Mouse (Mus musculus) forebrain, embryonic 14.5 days (tissue): ENCODE results near the gene Hbs1l. TPM values are rescaled to one million over a fixed set of nuclear protein-coding genes. Genes with fewer than 3 reads are reported as not detected.
"Not testable (repeated sequence)": the region's sequence is repeated elsewhere in the genome, so short reads cannot be mapped to it uniquely, and the experiment has no call there.

Experiments
- ATAC-seq: fragments of 200-750 bp; cut with Nextera tagmentation; 2 replicates; pipeline ENCODE4 v1.8.0; 2017; ENCODE audit warnings: mild to moderate bottlenecking, moderate library complexity
- DNase-seq: peaks from one replicate; pipeline ENCODE4 v3.0.0-alpha.2; 2015; ENCODE audit warnings: low spot score
- H3K27ac ChIP-seq: fragments of 300-500 bp; sonication (generic); 2 replicates; pipeline ENCODE4 v1.5.1; 2014; ENCODE audit warnings: low read depth, mild to moderate bottlenecking, control low read depth, low read length, moderate library complexity
- H3K27me3 ChIP-seq: fragments of 300-500 bp; sonication (generic); replicated peaks from 2 replicates; pipeline ENCODE4 v1.6.1; 2014; ENCODE audit warnings: low read length, control low read depth, mixed read lengths; ENCODE audit not compliant: control insufficient read depth, insufficient read depth
- H3K36me3 ChIP-seq: fragments of 300-500 bp; sonication (generic); 2 replicates; pipeline ENCODE4 v1.6.1; 2014; ENCODE audit warnings: low read length, control low read depth; ENCODE audit not compliant: control insufficient read depth, insufficient read depth
- H3K4me1 ChIP-seq: fragments of 300-500 bp; sonication (generic); 2 replicates; pipeline ENCODE4 v1.6.1; 2014; ENCODE audit warnings: antibody characterized with exemption, low read length, control low read depth; ENCODE audit not compliant: control insufficient read depth, insufficient read depth
- H3K4me2 ChIP-seq: fragments of 300-500 bp; sonication (generic); 2 replicates; pipeline ENCODE4 v1.6.1; 2014; ENCODE audit warnings: mild to moderate bottlenecking, control low read depth, low read length
- H3K4me3 ChIP-seq: fragments of 300-500 bp; sonication (generic); 2 replicates; pipeline ENCODE4 v1.5.1; 2014; ENCODE audit warnings: low read depth, low read length, control low read depth
- H3K9ac ChIP-seq: fragments of 300-500 bp; sonication (generic); 2 replicates; pipeline ENCODE4 v1.6.1; 2014; ENCODE audit warnings: mild to moderate bottlenecking, low read length, control low read depth, moderate library complexity
- H3K9me3 ChIP-seq: fragments of 300-500 bp; sonication (generic); replicated peaks from 2 replicates; pipeline ENCODE4 v1.6.1; 2016; ENCODE audit warnings: low read length, control low read depth, mixed read lengths; ENCODE audit not compliant: control insufficient read depth
- WGBS: fragments of 180-500 bp; shearing (Covaris S2); extraction: QIAGEN DNeasy Blood & Tissue Kit; methylation state at CpG from one replicate; pipeline ENCODE4 v1.1.7; 2014; 5-methylcytosine and 5-hydroxymethylcytosine counted together
- polyA plus RNA-seq: library from polyadenylated mRNA; unstranded; fragments of >200 nt; fragmentation: Nextera tagmentation; extraction: Ambion mirVana; gene quantifications from 2 replicates; pipeline ENCODE4 v1.2.1, GENCODE M21; 2014

The Hbs1l gene
- polyA plus RNA-seq, 1 experiment from 2014 or later = 95.0 TPM

DNA sequence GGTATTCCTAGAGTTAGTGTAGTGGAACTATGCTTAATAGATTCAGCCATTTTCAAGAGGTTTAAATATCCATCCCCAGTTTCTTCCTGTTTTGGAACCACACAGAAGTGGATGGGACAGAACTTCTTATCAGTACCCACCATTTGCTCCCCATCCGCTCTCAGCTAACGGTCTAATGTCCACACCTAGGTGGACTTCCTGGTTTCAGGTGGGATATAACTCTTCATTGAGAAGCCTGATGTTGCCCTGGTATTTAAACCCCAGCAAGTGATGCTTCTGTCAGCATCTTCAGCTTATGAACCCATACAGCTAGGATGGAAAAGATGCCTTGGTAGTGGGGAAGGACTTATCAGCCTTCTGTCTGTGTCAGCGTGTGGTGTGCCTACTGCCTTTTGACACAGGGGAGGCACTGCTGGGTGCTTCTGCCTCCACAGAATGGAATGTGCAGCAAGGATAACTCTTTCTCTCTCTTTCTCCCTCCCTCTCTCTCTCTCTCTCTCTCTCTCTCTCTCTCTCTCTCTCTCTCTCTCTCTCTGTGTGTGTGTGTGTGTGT is 89.4 kb downstream of the Hbs1l start:
- Histone ChIP-seq H3K4me1 (no peaks in the 10 kb centered on the region), H3K27me3 (no peaks in the 10 kb centered on the region), H3K4me3 (no peak overlapping the region), H3K4me2 (no peak overlapping the region), H3K9me3 (no peaks in the 10 kb centered on the region), H3K27ac (no peak overlapping the region), H3K9ac (no peak overlapping the region), H3K36me3 (no peaks in the 10 kb centered on the region)
- ATAC-seq = no peak
- DNase-seq = no peak
- WGBS = 77% methylated on average over 3 of the region's 3 CpGs

DNA sequence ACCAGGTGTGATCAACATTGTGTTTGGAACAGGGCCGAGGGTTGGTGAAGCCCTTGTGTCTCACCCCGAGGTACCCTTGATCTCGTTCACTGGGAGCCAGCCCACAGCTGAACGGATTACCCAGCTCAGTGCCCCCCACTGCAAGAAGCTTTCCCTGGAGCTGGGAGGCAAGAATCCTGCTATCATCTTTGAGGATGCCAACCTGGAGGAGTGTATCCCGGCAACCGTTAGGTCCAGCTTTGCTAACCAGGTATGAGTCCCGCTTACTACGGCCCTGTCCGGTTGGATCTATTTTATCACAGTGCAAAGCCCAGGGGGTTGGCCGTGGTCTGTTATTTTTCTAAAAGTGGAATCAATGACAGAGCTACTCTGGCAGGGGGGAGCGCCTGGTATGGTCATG is 93.3 kb downstream of the Hbs1l start:
- no peak for ATAC-seq
- Histone ChIP-seq H3K4me2 (no peak overlapping the region), H3K9me3 (no peaks in the 10 kb centered on the region), H3K4me3 (no peak overlapping the region), H3K4me1 (no peaks in the 10 kb centered on the region), H3K36me3 (no peaks in the 10 kb centered on the region), H3K27ac (no peak overlapping the region), H3K9ac (no peak overlapping the region), H3K27me3 (no peaks in the 10 kb centered on the region)
- WGBS = 94% methylated on average over 11 of the region's 11 CpGs
- no peak for DNase-seq

DNA sequence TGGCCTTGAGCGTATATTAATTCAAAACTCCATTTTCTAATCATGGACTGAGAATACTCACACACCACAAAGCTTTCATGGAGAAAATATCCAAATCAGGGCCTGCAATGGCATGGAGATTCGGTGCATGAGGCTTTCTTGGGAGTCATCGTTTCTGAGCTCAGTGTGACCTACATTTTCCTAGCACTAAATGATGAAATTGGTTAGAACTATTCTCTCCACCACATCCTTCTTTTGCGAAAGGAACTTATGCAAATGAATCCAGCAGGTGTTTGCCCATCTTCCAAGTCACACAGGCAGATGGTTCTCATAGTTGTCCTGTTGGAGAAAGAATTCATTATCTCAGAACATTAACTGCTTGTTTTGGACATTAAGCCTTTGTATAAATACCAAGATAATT is 94.7 kb downstream of the Hbs1l start:
- DNase-seq = no peak
- Histone ChIP-seq H3K27me3 (no peaks in the 10 kb centered on the region), H3K4me3 (no peak overlapping the region), H3K9me3 (no peaks in the 10 kb centered on the region), H3K27ac (no peak overlapping the region), H3K9ac (no peak overlapping the region), H3K36me3 (no peaks in the 10 kb centered on the region), H3K4me1 (no peaks in the 10 kb centered on the region), H3K4me2 (no peak overlapping the region)
- ATAC-seq = no peak
- 82% methylated on average over 4 of the region's 4 CpGs for WGBS

- Histone ChIP-seq H3K4me2 (no peak overlapping the region), H3K27me3 (no peaks in the 10 kb centered on the region), H3K27ac (no peak overlapping the region), H3K4me1 (no peaks in the 10 kb centered on the region), H3K9me3 (no peaks in the 10 kb centered on the region), H3K36me3 (no peaks in the 10 kb centered on the region), H3K4me3 (no peak overlapping the region), H3K9ac (no peak overlapping the region)
- DNase-seq (no peak), ATAC-seq (no peak)
- WGBS = 78% methylated on average over 4 of the region's 4 CpGs
Measured at GRCm38 (mm10) chr10:21391286-21391685, 95.5 kb downstream of the Hbs1l start.

DNA sequence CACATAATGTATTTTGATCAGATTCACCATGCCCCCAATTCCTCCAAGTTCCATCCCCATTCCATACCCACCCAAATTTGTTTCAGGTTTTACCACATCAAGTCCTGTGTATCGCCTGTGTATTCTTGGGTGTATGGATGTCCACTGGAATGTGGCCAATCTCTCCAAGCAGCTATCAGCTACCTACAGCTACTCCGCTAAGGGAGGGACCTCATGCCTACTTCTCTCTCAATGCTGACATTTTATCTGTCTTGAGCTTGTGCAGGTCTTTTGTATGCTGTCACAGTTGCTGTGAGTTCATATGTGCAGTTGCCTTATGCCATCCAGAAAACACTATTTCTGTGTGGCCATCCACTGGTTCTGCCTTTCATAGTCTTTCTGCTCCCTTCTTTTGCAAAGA is 97.6 kb downstream of the Hbs1l start:
- H3K9me3 ChIP-seq = no peaks in the 10 kb centered on the region
- H3K4me1 ChIP-seq = no peaks in the 10 kb centered on the region
- H3K4me2 ChIP-seq = no peak overlapping the region
- DNase-seq (no peak), ATAC-seq (no peak)
- 86% methylated on average over 2 of the region's 2 CpGs for WGBS
- H3K27me3 ChIP-seq = no peaks in the 10 kb centered on the region
- H3K9ac ChIP-seq = no peak overlapping the region
- H3K36me3 ChIP-seq = no peaks in the 10 kb centered on the region
- H3K4me3 ChIP-seq = no peak overlapping the region
- no peak overlapping the region for H3K27ac ChIP-seq

GRCm38 (mm10) chr10:21395426-21396139 is 99.8 kb downstream of the Hbs1l start:
- no peaks in the 10 kb centered on the region for H3K9me3 ChIP-seq
- no peak overlapping the region for H3K9ac ChIP-seq
- no peak overlapping the region for H3K4me3 ChIP-seq
- H3K36me3 ChIP-seq = no peaks in the 10 kb centered on the region
- H3K4me2 ChIP-seq = no peak overlapping the region
- no peaks in the 10 kb centered on the region for H3K4me1 ChIP-seq
- ATAC-seq (no peak), DNase-seq (no peak)
- H3K27me3 ChIP-seq = no peaks in the 10 kb centered on the region
- WGBS = 93% methylated on average over 14 of the region's 14 CpGs
- H3K27ac ChIP-seq = no peak overlapping the region

DNA sequence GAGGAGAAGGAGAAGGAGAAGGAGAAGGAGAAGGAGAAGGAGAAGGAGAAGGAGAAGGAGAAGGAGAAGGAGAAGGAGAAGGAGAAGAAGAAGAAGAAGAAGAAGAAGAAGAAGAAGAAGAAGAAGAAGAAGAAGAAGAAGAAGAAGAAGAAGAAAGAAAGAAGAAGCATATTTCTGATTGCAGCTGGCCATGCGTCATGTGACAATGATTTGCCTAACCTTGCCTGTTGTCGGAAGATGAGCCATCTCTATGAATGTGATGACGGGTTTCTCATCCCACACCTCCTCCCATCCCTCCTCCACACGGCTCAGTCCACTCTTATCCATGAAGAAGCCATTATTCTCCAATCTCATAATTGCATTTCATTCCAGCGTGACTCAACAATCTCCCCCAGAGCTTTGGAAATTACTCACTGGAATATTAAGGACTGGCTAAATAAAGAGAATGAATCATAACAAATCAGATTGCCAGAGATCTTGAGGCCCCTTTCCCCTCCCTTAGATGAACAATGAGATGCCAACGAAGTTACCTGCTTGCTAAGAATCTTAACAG is 103.2 kb downstream of the Hbs1l start:
- 82% methylated on average over 6 of the region's 6 CpGs for WGBS

DNA sequence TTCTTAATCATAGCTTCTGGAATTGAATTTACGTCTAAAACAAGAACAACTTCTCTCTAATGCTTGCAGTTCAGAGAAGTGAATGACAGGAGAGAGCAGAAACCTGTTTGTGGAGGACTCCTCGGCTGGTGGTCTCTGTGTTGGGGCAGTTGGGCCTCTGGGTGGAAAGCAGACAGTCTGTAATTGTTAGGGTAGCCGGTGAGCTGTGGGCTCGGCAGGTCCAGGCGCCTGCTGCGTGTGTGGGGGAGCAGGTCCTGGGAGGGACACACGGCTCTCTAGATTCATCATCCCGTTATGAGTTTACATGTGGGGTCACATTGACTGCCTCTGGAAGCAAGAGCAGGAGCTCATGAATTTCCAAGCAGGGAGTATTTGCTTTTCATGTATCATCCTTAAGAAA is 103.8 kb downstream of the Hbs1l start:
- WGBS = 77% methylated on average over 8 of the region's 8 CpGs
- no peaks in the 10 kb centered on the region for H3K9me3 ChIP-seq
- no peaks in the 10 kb centered on the region for H3K36me3 ChIP-seq
- H3K4me1 ChIP-seq = no peaks in the 10 kb centered on the region
- H3K4me2 ChIP-seq = no peak overlapping the region
- H3K27ac ChIP-seq = no peak overlapping the region
- ATAC-seq = no peak
- no peaks in the 10 kb centered on the region for H3K27me3 ChIP-seq
- no peak overlapping the region for H3K9ac ChIP-seq
- no peak for DNase-seq
- H3K4me3 ChIP-seq = no peak overlapping the region

More for the DNA sequence above, 103.2 kb downstream of the Hbs1l start:
- not testable (repeated sequence) for H3K4me1 ChIP-seq, H3K36me3 ChIP-seq, H3K9me3 ChIP-seq, H3K9ac ChIP-seq, H3K27ac ChIP-seq, H3K27me3 ChIP-seq, H3K4me2 ChIP-seq, DNase-seq, H3K4me3 ChIP-seq, ATAC-seq

DNA sequence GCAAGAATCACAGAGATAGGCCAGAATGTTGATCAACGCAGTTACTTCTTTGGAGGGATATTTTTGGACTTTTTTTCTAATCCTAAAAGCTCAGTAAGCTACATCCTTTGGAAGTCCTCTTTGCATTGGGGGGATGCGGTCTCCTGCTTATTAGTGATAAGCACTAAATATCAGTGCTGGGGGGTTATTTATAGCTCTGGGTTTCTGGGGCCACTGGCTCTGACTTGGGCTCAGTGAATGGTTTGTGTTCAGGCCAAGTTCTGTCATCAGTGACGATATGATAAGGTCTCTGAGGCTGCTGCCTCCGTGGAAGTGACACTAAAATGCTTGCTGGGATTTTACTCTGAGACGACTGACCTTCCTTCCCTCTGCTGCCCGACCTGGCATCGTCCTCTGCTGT is 104.3 kb downstream of the Hbs1l start:
- no peak overlapping the region for H3K27ac ChIP-seq
- H3K9ac ChIP-seq = no peak overlapping the region
- H3K36me3 ChIP-seq = no peaks in the 10 kb centered on the region
- WGBS = 75% methylated on average over 7 of the region's 7 CpGs
- no peaks in the 10 kb centered on the region for H3K4me1 ChIP-seq
- DNase-seq = no peak
- no peaks in the 10 kb centered on the region for H3K27me3 ChIP-seq
- no peak overlapping the region for H3K4me2 ChIP-seq
- ATAC-seq = no peak
- H3K4me3 ChIP-seq = no peak overlapping the region
- no peaks in the 10 kb centered on the region for H3K9me3 ChIP-seq
